Mouse (Mus musculus) testis, adult 2 months (tissue): ENCODE measurements around the gene Lsm3.

Experiments used
- CTCF ChIP-seq: fragments of 200-500 bp; IDR thresholded peaks from 2 replicates; pipeline ENCODE4 v1.5.1; 2012; ENCODE audit warnings: low read depth, mild to moderate bottlenecking, inconsistent platforms, low read length, moderate library complexity; ENCODE audit not compliant: control insufficient read depth, insufficient read depth, insufficient replicate concordance
- POLR2A ChIP-seq: fragments of 200-500 bp; IDR thresholded peaks from 2 replicates; pipeline ENCODE4 v1.6.1; 2012; ENCODE audit warnings: low read depth, mild to moderate bottlenecking, inconsistent platforms, low read length, moderate library complexity; ENCODE audit not compliant: control insufficient read depth

- TF ChIP-seq CTCF (no peak), POLR2A (no peak)
Measured at GRCm38 (mm10) chr6:91506036-91506435, 9.7 kb upstream of the Lsm3 start.
